Mouse (Mus musculus) regulatory T cell (primary cell): Measurements from ENCODE around the gene 1810065E05Rik.

Experiments
- in situ Hi-C: fragments of 300-600 bp; cut with MboI, MseI; formaldehyde crosslinking; loops from one replicate; pipeline ENCODE4 v1.15.1; 2025; ENCODE audit warnings: high pct_unique_total_duplicates

The 1810065E05Rik gene

DNA sequence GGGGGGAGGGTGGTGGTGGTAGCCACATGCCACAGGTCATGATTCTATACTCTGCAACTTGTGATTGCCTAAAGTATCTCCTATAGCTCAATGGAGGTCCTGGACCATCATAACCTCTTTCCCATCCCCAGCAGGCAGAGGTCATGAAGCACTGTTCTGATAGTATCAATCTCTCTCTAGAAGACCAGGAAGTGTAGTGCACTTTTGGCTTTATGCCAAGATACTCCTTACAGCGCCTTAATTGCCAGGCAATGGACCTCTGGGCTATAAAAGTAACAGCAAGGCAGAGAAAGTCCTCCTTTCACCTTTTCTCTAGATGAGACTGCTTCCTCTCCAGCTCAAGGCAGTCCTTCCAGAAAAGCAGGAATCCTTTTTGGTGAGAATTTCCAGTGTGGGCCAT is at the start of gene 1810065E05Rik:
1810065E05Rik (plus strand) TSS at position 297 of the 400 bp plus-strand sequence.
- in situ Hi-C loops: no loop called here

DNA sequence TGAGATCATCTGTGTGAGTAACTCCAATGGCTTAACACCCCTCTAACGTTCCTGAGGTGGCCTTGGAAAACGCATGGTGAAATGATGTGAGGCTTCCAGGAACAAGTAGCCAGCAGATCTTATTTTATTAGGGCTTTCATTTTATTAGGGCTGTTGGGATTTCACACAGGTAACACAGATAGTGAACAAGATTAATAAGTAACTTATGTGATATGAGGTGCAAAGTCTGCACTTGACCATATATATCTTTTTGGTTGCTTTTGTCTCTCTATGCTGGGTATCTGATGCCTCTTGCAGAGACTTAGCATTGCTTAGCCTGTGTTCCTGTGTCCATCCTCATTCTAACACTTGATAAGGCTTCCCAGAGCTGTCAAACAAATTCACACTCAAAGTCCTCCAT is 43.6 kb upstream of the 1810065E05Rik start:
- in situ Hi-C loops: no loop called here

DNA sequence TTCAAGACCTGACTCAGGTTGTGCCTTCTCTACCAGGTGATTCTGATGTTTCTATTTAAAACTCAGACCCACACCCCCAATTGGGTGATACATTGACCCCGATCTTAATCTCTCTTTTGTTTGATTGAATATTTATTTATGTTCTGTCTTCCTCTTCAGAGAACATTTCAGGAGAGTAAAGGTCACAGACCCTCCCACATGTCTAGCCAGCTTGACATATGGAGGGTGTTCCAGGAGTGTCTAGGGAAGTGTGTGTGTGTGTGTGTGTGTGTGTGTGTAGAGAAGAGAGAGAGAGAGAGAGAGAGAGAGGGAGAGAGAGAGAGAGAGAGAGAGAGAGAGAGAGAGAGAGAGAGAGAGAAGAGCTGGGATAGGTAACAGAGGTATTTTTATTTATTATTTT is 43.2 kb upstream of the 1810065E05Rik start:
- in situ Hi-C loops: no loop called here

DNA sequence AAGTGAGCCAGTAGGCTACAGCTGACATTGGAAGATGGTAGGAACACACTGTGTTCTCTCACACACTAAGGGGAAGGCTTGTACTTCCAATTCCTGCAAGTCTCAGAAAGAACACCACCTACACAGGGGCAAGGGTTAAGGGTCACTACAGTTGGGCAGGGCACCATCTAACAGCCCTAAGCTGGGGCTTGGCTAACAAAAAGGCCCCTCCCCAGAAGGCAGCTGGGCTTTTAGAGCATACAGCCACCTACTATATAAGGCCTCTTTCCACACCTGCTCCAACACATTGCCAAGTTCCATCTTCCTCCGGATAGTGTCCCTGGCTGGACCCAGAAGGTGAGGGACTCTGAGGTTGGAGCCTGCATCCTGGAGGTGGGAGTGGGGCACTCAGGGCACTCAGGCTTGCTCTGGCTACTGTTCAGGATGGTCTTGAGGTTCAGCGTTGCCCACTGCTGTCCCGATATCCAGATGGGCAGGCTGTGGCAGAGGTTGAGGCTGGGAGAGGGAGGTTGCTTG is 42.1 kb upstream of the 1810065E05Rik start, which contains the start of gene Lypd8:
Lypd8 (plus strand) TSS at position 281 of the 516 bp plus-strand sequence.
- in situ Hi-C loops: no loop called here

DNA sequence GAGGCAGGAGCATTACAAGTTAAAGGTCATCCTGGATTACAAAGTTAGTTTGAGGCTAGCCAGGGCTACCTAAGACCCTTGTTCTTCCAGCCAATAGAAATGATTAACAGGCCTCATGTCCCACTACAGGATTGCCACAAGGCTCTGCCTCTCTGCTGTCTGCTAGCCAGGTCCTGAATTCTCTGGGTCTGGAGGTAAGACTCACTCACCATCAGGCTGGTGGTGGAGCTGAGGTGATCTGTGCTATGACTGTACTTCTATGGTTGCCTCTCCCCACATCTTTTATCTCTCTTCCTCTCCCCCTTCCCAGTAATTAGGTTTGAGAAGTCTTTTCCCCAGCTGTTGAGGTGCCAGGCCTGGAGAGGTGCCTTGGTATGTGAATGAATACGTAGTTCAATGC is 41.4 kb upstream of the 1810065E05Rik start:
- in situ Hi-C loops: no loop called here

DNA sequence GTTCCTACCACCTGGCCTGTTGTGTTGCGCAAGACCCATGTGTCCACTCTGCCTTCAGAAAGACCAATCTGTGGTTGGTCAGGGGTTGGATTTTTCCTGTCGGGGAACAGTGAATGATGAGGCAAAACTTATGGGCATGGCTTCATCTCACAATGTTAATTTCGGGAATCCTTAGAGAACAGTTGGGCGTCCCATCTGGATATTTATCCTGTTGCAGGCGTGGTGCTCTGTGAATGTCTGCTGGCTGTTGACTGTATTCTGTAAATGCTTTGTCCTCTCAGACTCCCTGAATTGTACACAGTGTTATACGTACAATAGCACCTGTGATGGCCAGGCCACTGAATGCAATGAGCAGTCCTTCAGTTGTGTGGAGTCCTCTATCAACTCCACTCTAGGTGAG is 38.4 kb upstream of the 1810065E05Rik start:
- in situ Hi-C loops: no loop called here

DNA sequence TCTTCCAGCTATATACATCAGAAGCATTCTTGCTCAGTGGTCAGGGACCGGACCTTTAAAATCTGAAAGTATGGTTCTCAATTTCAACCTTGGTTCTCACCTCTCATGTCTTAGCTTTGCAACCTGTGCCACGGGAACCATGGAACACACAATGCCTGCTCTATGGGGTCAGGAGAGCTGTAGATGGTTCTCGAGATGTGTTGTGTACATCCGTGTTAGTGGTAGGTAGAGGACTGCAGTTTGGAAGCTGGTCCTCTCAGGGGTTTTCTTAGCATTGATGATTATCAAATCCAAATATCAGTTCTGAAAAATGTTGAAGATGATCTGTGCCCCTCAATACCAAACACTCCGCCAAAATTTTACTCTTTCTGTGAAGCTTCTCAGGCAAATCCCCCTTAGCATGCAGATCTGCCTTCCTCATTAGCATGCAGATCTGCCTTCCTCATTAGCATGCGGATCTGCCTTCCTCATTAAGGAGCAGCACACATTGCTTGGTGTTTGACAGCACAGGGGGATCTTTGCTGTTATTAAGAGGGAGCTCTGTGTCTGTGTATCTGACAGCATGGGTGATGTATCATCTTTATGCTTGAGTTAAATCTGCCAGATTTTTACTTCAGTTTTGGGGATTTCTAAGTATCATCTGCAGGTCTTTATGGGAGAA is 20.8 kb upstream of the 1810065E05Rik start:
- in situ Hi-C loops: no loop called here

DNA sequence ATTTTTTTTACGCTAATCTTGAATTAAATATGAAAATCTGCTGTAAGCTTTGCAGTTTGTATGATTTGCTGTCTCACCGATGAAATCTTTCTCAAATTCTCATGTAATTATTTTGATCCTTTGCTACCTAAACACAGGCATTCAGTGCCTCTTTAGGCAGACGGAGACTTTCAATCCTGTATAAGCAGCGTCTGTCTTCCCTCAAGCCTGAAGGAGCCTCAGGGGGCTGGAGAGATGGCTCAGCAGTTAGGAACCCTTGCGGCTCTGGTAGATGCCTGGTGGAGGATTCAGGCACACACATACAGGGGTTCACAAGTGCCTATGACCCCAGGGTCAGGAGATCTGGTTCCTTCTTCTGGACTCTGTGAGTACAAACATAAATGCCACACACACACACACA is 20.3 kb upstream of the 1810065E05Rik start:
- in situ Hi-C loops: no loop called here

DNA sequence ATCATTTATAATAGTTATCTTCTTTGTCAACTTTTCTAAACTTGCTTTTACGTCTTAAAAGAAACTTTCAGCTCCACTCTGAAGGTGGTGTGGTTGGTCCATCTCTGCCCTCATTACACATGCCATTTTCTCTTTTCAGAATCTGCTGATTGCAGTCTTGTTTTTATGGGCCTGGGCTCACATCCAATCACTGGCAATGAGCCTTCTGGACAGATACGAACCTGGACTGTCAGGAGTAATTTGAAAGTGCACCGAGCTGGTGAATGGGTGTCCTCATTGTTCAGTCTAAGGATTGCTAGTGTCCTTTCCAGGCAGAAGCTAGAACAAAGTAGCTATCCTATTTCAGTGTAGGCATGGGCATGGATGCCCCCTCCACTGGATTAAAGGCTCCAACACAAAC is 12.8 kb upstream of the 1810065E05Rik start:
- in situ Hi-C loops: no loop called here

DNA sequence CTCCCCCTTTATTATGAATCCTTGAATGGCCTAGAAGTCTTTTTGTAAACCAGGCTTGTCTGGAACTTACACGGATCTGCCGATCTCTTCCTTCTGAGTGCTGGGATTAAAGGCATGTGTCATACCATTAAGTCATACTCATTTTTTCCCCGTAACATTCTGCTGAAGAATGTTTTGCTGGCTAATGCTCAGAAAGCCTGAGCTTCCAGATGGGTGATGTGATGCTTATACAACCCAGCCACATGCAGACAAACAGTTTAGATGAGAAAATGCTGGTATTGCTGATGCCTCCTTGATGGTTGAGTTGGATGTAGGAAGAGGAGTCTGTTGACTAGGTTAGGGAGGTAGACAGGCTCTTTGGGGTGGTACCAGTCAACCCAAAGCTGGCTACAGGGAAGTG is 2.6 kb upstream of the 1810065E05Rik start:
- in situ Hi-C loops: no loop called here

DNA sequence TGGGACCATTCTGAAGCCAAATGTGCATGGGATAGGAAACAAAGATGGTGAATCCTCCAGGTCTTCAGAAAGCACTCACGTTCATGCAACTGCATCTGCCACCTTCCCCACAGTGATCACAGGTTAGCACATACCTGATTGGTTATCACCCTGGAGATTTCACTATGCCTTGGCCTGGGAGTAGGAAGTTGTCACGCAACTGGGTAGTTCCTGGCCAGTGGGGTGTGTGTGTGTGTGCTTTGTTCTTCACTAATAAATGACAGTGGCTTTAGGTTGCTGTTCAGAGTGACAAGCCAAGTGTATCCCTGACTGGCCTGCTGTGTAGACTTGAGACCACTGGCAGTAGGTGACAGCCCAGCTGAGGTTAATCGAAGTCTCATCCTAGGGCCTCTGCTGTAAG is 11.3 kb downstream of the 1810065E05Rik start, which contains the start of gene Gm12253:
Gm12253 (plus strand) TSS at position 301 of the 400 bp plus-strand sequence.
- in situ Hi-C loops: no loop called here

DNA sequence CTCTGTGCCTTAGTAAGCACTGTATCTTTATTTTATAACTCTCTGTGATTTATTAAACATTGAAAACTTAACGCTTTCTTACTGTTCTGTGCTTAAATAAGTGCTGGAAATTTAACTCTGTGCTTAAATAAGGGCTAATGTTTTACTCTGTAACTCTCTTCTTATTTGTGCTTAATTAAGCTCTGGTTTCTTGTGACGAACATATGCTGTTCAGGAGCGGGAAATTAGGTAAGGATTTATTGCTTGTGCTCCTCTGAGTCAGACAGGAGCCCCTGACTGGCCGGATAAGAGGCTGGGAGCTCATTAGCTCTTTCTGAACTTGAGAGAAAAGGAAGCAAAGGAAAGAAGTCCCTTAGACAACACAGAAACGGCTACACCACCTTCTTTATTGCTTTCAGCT is 17.0 kb downstream of the 1810065E05Rik start:
- in situ Hi-C loops: no loop called here

DNA sequence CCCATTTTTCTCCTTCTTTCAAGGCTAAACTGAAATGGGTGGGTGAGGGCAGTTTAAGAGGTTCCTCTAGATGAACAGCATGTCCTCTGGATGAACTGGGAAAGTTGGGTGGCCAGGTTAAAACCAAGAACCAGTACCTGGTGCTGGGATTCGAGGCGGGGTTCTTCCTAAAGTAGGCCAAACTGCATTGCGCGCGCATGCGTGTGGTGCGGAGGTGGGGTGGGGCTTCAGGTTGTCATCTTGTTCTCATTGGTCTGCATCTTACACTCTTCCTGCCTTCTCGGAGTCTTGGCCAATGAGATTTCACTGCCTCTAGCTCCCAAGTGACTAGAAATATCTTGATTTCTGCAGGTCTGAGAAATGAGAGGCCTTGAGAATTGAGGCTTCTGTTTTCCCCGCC is 31.8 kb downstream of the 1810065E05Rik start, which contains the start of gene Lypd9:
Lypd9 (minus strand) TSS at position 165 of the 400 bp plus-strand sequence.
- in situ Hi-C loops: no loop called here

DNA sequence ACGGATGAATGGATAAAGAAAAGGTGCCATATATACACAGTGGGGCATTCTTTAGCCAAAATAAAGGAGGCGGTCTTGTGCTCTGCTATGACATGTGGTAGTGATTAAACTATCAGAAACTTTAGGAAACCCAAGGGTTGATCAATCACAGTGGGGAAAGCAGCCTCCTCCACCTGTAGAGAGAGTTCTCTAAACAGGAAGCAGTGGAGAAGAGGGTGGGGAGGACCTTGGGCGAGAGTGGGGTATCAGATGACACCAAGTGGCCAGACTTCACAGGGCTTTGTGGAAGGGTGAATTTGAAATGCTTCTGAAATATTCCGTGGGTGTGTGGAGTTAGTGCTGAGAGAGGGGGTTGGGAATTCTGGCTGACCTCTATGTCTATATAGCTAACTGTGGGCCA is 32.7 kb downstream of the 1810065E05Rik start:
- in situ Hi-C loops: no loop called here

DNA sequence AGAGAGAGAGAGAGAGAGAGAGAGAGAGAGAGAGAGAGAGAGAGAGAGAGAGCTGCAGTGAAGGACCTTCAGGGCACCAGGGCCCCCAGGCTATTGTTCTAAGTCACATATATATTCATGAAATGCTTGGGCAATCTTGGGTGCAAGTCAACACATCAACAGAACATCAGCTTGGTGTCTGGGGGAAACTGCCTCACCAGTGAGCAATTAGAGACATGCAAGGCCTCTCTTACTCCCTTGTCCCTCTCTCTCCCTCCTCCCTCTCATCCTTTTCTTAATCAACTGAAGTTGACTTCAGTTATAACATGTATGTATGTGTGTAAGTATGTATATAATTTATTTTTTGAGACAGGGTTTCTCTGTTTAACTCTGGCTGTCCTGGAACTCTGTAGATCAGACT is 41.3 kb downstream of the 1810065E05Rik start, which contains the start of gene Olfr30:
Olfr30 (minus strand) TSS at position 101 of the 400 bp plus-strand sequence.
- in situ Hi-C loops: no loop called here
